Mouse (Mus musculus) embryonic facial prominence, embryonic 14.5 days (tissue): ENCODE measurements at regions not wholly inside any gene's neighbourhood (a gene's known extent, or its start where the extent isn't known, plus 50 kb on each side); places are given as distances from the start of the nearest gene placed in this dataset.

ENCODE experiments used
- ATAC-seq: fragments of 200-750 bp; cut with Nextera tagmentation; 2 replicates; pipeline ENCODE4 v1.8.0; 2017; ENCODE audit warnings: low read depth, moderate number of reproducible peaks, moderate TSS enrichment
- DNase-seq: peaks from one replicate; pipeline ENCODE4 v3.0.0-alpha.2; 2015; ENCODE audit warnings: low spot score
- H3K27ac ChIP-seq: fragments of 300-500 bp; sonication (generic); replicated peaks from 2 replicates; pipeline ENCODE4 v1.5.1; 2014; ENCODE audit warnings: low read depth, mild to moderate bottlenecking, low read length, moderate library complexity
- H3K27me3 ChIP-seq: fragments of 300-500 bp; sonication (generic); replicated peaks from 2 replicates; pipeline ENCODE4 v1.6.1; 2014; ENCODE audit warnings: low read length; ENCODE audit not compliant: control insufficient read depth, insufficient read depth
- H3K36me3 ChIP-seq: fragments of 300-500 bp; sonication (generic); 2 replicates; pipeline ENCODE4 v1.6.1; 2014; ENCODE audit warnings: low read length, mixed read lengths; ENCODE audit not compliant: control insufficient read depth, insufficient read depth
- H3K4me1 ChIP-seq: fragments of 300-500 bp; sonication (generic); 2 replicates; pipeline ENCODE4 v1.6.1; 2014; ENCODE audit warnings: antibody characterized with exemption, low read length; ENCODE audit not compliant: control insufficient read depth, insufficient read depth
- H3K4me2 ChIP-seq: fragments of 300-500 bp; sonication (generic); 2 replicates; pipeline ENCODE4 v1.6.1; 2014; ENCODE audit warnings: low read depth, mild to moderate bottlenecking, low read length, moderate library complexity, mixed read lengths
- H3K4me3 ChIP-seq: fragments of 300-500 bp; sonication (generic); 2 replicates; pipeline ENCODE4 v1.5.1; 2014; ENCODE audit warnings: low read depth, mild to moderate bottlenecking, low read length
- H3K9ac ChIP-seq: fragments of 300-500 bp; sonication (generic); 2 replicates; pipeline ENCODE4 v1.6.1; 2014; ENCODE audit warnings: low read depth, mild to moderate bottlenecking, low read length, moderate library complexity, mixed read lengths
- H3K9me3 ChIP-seq: fragments of 300-500 bp; sonication (generic); 2 replicates; pipeline ENCODE4 v1.6.1; 2016; ENCODE audit warnings: low read length; ENCODE audit not compliant: control insufficient read depth
- WGBS: fragments of 180-500 bp; shearing (Covaris S2); extraction: QIAGEN DNeasy Blood & Tissue Kit; methylation state at CpG from one replicate; pipeline ENCODE4 v1.1.7; 2014; 5-methylcytosine and 5-hydroxymethylcytosine counted together

DNA sequence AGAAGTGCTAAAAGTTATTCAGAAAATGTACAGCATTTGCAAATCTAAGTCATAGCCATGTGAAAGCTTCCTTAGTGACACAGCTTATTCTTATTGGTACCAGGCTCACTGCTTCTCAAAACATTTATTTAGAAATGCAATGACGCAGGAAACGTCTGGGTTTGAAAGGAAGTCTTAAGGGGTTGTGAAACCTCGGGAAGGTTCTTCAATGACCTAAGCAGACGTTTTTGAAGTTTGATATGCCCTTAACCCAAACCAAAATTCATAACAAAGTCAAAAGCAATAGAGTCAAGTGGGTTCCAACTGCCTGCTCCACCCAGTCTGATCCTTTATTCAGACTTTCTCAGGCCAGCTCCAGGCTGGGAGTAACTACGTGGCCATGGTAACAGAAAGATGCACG, 99.2 kb upstream of the Irx5 start:
- ATAC-seq (no peak), DNase-seq (peak; percentile 35)
- H3K4me1 ChIP-seq: peaks cover 2% of the 10 kb centered on the region; the same call in 1 of the 2 replicates
- no peaks in the 10 kb centered on the region for H3K27me3 ChIP-seq
- no peaks in the 10 kb centered on the region for H3K36me3 ChIP-seq
- 45% methylated on average over 6 of the region's 6 CpGs for WGBS
- no peaks in the 10 kb centered on the region for H3K9me3 ChIP-seq
- no peak overlapping the region for H3K27ac ChIP-seq
- H3K4me3 ChIP-seq: no peak overlapping the region
- H3K9ac ChIP-seq: no peak overlapping the region
- H3K4me2 ChIP-seq: no peak overlapping the region

DNA sequence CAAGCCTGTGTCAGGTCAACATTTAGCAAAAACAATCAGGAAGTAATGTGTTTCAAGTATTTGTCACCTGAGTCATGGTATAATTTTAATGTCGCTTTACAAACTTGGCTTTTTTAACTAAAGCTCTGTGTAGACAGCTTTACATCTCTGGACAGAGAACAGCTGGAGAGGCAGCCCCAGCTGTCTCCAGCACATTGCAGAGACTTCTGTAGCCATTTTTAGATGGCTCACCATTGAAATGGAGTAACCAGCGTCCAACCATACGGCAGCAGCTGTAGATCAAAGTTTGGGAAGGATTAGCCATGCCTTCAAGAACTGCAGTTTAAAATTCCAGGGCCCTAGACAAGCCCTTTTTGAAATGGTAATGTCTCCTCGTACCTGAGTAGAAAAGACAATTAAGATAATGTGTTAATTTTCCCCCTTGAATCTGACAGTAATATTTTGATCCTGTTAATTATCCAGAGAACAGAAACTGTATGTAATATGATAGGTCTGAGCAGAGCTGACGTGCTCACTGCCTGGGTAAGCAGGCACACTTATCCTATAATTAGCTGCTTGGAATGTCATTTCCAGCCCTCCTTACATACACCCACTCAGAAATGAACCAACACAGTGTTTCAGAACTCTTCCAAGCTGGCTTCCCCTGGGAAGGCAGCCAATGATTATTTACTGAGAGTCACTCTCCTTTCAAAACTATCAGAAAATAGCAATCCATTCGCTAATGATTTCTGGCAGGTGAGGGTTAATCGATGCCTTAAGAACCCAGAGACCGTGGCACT, 104.6 kb upstream of the Irx5 start:
- ATAC-seq (peak; percentile 91), DNase-seq (peak; percentile 88)
- H3K36me3 ChIP-seq: no peaks in the 10 kb centered on the region
- H3K27me3 ChIP-seq: no peaks in the 10 kb centered on the region
- H3K4me1 ChIP-seq: peaks cover 10% of the 10 kb centered on the region
- 34% methylated on average over 8 of the region's 8 CpGs for WGBS
- H3K9me3 ChIP-seq: no peaks in the 10 kb centered on the region
- H3K4me3 ChIP-seq: no peak overlapping the region
- H3K9ac ChIP-seq: no peak overlapping the region
- H3K27ac ChIP-seq: no peak overlapping the region
- no peak overlapping the region for H3K4me2 ChIP-seq

DNA sequence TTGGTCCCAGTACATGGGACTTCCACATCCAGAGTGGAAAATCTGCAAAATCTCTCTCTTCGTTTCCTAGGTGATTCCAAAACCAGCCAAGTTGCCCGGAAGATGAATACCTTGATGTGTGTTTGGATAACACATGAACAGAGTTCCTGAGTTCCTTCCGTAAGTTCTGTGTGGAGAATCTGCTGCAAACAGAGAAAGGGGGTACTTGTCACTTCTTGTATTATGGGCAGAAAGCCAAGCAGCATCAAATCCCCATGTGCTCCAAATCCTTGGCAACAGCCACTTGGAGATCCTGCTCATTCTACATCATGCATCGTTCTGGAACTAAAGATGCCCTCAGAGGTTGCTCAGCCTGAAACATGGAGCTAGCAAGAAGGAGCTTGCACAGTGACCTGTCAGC, 111.1 kb upstream of the Irx5 start:
- ATAC-seq (no peak), DNase-seq (peak; percentile 53)
- Histone ChIP-seq H3K4me2 (no peak overlapping the region), H3K4me3 (no peak overlapping the region), H3K9me3 (no peaks in the 10 kb centered on the region), H3K9ac (no peak overlapping the region), H3K36me3 (no peaks in the 10 kb centered on the region), H3K4me1 (no peaks in the 10 kb centered on the region), H3K27me3 (no peaks in the 10 kb centered on the region), H3K27ac (no peak overlapping the region)
- 66% methylated on average over 4 of the region's 4 CpGs for WGBS

DNA sequence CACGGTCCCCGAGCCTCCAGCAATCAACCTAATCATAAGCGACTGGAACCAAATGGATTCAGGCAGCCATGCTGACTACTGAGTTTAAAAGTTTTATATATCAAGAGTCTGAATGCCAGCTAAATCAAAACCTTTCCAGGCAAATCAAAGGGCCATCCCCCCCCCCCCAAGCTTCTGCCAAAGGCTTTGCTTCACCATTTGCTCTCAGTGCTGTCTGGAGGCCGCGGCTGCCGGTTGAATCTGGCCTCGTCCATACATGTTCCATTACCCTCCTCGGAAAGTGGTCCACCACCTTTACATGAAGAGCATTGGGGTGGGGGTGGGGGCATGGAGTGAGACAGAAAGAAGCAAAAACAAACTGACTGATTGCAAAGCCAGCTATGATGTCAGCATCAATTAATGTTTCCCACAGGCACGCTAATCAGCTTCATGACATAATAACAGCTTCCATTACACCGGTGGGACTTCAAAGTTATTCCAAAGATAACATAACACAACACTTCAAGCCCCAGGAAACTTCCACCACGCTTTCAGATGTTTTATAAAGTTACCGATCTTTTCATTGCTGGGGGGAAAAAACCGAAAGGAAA, 116.6 kb upstream of the Irx5 start:
- Histone ChIP-seq H3K9me3 (no peaks in the 10 kb centered on the region), H3K27me3 (no peaks in the 10 kb centered on the region), H3K27ac (no peak overlapping the region), H3K9ac (no peak overlapping the region), H3K4me2 (no peak overlapping the region), H3K4me1 (peaks cover 6% of the 10 kb centered on the region; the same call in 1 of the 2 replicates), H3K36me3 (no peaks in the 10 kb centered on the region), H3K4me3 (no peak overlapping the region)
- 29% methylated on average over 13 of the region's 13 CpGs for WGBS
- ATAC-seq (no peak), DNase-seq (peak; percentile 55)

DNA sequence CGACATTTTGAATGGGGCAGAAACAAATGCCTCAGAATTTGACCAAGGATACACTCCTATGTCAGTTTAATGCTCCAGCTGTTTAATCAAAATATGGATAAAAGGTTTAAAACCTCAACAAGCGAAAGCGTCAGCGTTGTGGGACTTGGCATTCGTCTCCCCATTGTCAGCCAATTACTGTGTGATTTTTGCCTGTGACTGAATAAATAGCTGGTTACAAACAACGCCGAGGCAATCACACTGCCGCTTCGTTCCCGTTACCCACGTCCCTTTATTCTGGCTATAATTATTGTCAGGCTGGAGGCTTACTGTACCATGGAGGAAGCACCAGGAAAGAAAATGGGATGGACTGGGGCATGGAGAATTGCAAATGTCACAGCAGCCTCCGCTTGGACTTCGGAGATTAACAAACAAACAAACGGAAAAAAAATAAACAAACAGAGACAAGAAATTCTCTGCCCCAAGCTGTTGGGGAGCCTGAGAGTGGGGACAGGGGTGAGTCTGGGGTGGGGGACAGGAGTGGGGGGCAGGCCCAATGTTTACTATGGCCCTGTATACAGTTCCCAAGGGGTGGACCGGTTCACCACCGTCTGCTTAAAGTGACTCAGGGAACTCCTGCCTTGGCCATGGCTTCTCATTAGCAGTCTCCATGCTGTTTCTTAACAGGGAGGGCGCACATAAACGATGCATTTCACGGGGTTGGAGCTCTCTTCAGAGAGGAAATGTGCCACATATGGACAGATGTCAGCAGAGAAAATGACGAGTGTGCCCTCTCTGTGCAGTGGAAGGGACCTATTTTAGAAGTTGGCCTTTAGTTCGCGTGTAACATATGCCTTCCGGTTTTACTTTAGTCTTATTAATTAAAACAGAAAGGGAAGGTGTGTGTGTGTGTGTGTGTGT, 125.8 kb upstream of the Irx5 start:
- peaks cover 6% of the 10 kb centered on the region; the same call in 1 of the 2 replicates for H3K9me3 ChIP-seq
- 0 out of 2 replicates have a peak, but pooled peaks cover 6% of the 10 kb centered on the region for H3K4me1 ChIP-seq
- H3K9ac ChIP-seq: no peak overlapping the region
- ATAC-seq (no peak), DNase-seq (no peak)
- no peaks in the 10 kb centered on the region for H3K27me3 ChIP-seq
- 57% methylated on average over 23 of the region's 23 CpGs for WGBS
- no peak overlapping the region for H3K4me2 ChIP-seq
- no peak overlapping the region for H3K27ac ChIP-seq
- H3K36me3 ChIP-seq: no peaks in the 10 kb centered on the region
- no peak overlapping the region for H3K4me3 ChIP-seq

DNA sequence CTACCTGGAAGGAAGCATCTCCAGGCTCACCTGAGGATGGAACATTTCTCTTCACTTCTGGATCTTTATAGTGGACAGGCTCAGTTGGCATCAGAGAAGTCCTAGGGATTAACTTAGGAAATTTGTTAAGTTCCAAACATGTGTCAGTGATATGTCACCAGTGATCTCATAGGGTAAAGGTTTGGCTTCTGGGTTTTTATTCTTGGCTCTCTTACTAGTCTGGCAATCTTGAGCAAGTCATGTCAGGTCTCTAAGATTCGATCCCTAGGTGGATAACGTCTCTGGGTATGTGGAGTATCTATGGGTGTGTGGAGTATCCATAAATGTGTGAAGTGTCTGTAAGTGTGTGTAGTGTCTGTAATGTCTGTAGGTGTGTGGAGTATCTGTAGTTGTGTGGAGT, 127.9 kb upstream of the Irx5 start:
- H3K36me3 ChIP-seq: no peaks in the 10 kb centered on the region
- WGBS: 90% methylated on average over 2 of the region's 2 CpGs
- no peak for ATAC-seq
- no peak overlapping the region for H3K4me3 ChIP-seq
- H3K4me2 ChIP-seq: no peak overlapping the region
- DNase-seq: no peak
- no peak overlapping the region for H3K9ac ChIP-seq
- no peaks in the 10 kb centered on the region for H3K27me3 ChIP-seq
- H3K27ac ChIP-seq: no peak overlapping the region
- 0 out of 2 replicates have a peak, but pooled peaks cover 6% of the 10 kb centered on the region for H3K4me1 ChIP-seq
- no peaks in the 10 kb centered on the region for H3K9me3 ChIP-seq

DNA sequence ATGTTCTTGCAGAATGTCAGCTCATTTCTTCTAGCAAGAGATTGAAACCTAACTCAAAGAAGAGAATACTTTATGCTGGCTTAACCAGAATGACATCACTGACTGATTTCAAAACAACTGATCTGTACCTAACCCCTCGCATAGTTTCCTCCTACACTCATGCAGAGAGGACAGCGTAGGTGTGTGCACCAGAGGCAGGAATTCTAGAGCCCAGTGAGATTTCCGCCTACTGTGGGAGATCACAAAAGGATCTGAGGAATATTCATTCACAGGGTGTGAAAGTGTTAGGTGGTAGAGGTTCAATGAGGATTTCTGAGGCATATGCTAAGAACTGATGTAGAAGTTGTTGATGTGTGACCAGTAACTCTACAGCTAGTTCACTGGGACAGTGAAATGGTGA, 132.5 kb upstream of the Irx5 start:
- DNase-seq (no peak), ATAC-seq (no peak)
- Histone ChIP-seq H3K4me1 (no peaks in the 10 kb centered on the region), H3K9ac (no peak overlapping the region), H3K4me3 (no peak overlapping the region), H3K4me2 (no peak overlapping the region), H3K36me3 (no peaks in the 10 kb centered on the region), H3K27me3 (no peaks in the 10 kb centered on the region), H3K27ac (no peak overlapping the region), H3K9me3 (no peaks in the 10 kb centered on the region)
- WGBS: 94% methylated on average over 3 of the region's 3 CpGs

DNA sequence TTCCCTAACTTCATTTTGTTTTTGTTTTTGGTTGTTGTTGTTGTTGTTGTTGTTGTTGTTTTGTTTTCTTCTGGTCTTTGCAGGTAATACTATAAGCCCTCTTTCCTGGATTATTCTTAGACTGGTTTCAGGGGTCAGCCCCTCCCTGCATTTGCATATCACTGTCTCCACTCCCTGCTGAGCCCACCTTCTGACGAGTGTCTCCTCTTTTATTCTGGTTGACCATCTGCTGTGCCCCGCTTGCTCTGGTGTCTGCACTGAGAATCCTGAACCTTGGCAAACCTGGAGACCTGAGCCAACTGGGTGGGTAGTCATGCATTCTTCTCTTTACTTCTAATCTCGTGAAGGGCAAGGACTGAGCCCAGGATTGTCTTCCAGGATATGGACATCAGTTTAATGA, 134.4 kb upstream of the Irx5 start:
- 56% methylated on average over 3 of the region's 3 CpGs for WGBS

More for the DNA sequence above, 134.4 kb upstream of the Irx5 start:
- no peak for ATAC-seq
- no peaks in the 10 kb centered on the region for H3K4me1 ChIP-seq
- H3K27me3 ChIP-seq: no peaks in the 10 kb centered on the region
- H3K9ac ChIP-seq: no peak overlapping the region
- H3K9me3 ChIP-seq: no peaks in the 10 kb centered on the region
- DNase-seq: no peak
- no peak overlapping the region for H3K4me2 ChIP-seq
- no peak overlapping the region for H3K27ac ChIP-seq
- no peaks in the 10 kb centered on the region for H3K36me3 ChIP-seq
- H3K4me3 ChIP-seq: no peak overlapping the region
